14 mouse cellular contexts compared by ENCODE assay signal in genomic region chr10:99392979-99393378, GRCm38 (mm10).
A peak's percentile ranks its signal among the peaks of the same experiment; 100 is the strongest.
DNase-seq lines count a peak whose midpoint lies in the region; ATAC-seq lines count a peak whose summit lies in the region.
"Had no signal": no experiment of that assay in that cellular context is flagged by ENCODE, and none has a peak within 500 bp of the region (broad histone marks: within the 10 kb centered on the region; RNA-seq: fewer than 3 reads in every experiment).

No protein-coding gene starts in this region.

- peak; percentile 61 for DNase-seq in CD4-positive helper T cell, adult 2 months (ENCODE audit: low read depth, low spot score)
- DNase-seq in induced T-regulatory cell, adult 2 months (ENCODE audit: low read depth): peak; percentile 61
- DNase-seq in natural killer cell, adult 2 months (ENCODE audit: low spot score in 2 of 2): peak; percentile 29
- DNase-seq in kidney, postnatal 10 days: no peak
- no peak for DNase-seq in adrenal gland, postnatal 36 days
- DNase-seq: adrenal gland, adult 2 months; cerebellum, adult 8-10 months; kidney, adult 8-10 months; lung, postnatal 14 days had no signal

- H3K4me3 ChIP-seq in forebrain, embryonic 16.5 days (replicated peaks; ENCODE audit: low read length): no peak overlapping the region
- H3K4me3 ChIP-seq: gastrocnemius, adult 2 months had no signal

- peaks cover 2% of the 10 kb centered on the region; the same call in 1 of the 2 replicates for H3K9me3 ChIP-seq in forebrain, embryonic 16.5 days (ENCODE audit: control insufficient read depth, low read length)

- H3K4me2 ChIP-seq in forebrain, embryonic 16.5 days (ENCODE audit: low read length): no peak overlapping the region
- H3K4me2 ChIP-seq: hindbrain, embryonic 14.5 days; midbrain, embryonic 11.5 days had no signal

- 86% methylated on average over 5 of the region's 5 CpGs for WGBS in forebrain, embryonic 16.5 days

- no peak overlapping the region for H3K9ac ChIP-seq in forebrain, embryonic 16.5 days (replicated peaks; ENCODE audit: low read depth, low read length)
- H3K9ac ChIP-seq: hindbrain, embryonic 14.5 days had no signal

- peak; percentile 76 for ATAC-seq in activated CD4-positive, CD25-positive, alpha-beta regulatory T cell, adult 4 months
- no peak for ATAC-seq in forebrain, embryonic 16.5 days

- H3K27ac ChIP-seq in forebrain, embryonic 16.5 days (ENCODE audit: low read length): no peak overlapping the region
- H3K27ac ChIP-seq: gastrocnemius, adult 2 months; hindbrain, embryonic 14.5 days had no signal

- no peaks in the 10 kb centered on the region for H3K4me1 ChIP-seq in forebrain, embryonic 16.5 days (replicated peaks; ENCODE audit: control insufficient read depth, insufficient read depth, low read length)

- H3K36me3 ChIP-seq in forebrain, embryonic 16.5 days (ENCODE audit: control insufficient read depth, insufficient read depth): no peaks in the 10 kb centered on the region

- no peaks in the 10 kb centered on the region for H3K27me3 ChIP-seq in forebrain, embryonic 16.5 days (replicated peaks; ENCODE audit: control insufficient read depth, insufficient read depth, low read length)

Comparison
In these comparisons a context has a peak if more than half of its experiments do, and no peak if none do; other contexts are left out.
1. DNase-seq: peak in CD4-positive helper T cell, adult 2 months (single experiment), induced T-regulatory cell, adult 2 months (single experiment) and natural killer cell, adult 2 months (2 of 2); none in kidney, postnatal 10 days (single experiment) and adrenal gland, postnatal 36 days (0 of 2).